Mouse (Mus musculus): Measurements from ENCODE around the gene Pcsk4.

Gene Pcsk4

DNA sequence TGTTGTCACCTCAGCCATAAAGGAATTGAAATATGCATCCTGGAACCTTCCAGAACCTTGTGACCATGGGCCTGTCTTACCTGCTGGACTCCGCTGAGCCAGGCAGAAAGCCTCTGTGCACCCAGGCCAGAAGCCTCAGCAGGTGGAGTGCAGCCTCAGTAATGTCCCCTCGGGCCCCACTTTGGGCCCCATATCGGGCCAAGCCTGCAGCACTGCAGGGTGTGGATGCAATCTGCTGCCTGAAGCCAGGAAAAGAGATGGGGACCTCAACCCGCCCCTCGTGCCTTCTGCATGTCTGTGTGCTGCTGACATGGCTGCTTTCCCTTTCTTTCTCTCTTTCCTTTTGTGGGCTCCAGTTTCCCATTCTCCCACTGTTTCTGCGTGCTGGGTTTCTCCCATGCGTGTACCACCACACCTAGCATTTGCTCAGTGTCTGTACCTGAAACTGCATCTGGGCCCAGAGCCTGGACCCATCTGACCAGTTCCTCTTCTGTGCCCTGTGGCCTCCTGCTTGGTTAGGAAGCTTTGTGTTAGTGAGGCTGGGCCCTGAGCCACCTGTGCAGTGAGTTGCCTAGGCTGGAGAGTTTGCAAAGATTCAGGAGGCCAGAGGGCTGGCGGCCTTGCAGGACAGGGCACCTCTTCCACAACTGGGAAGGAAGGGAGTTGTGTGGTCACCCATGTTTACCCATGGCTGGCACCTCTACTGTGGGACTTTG, 57.3 kb downstream of the Pcsk4 start:
- no peak for DNase-seq (ENCODE audit: low spot score in 2 of 2)

Measured in thymus, postnatal 10 days (tissue).